Comparison of ENCODE assay signal across 9 mouse cellular contexts in genomic region chr14:59604002-59604645, GRCm38 (mm10). TPM values are rescaled to one million over a fixed set of nuclear protein-coding genes. Genes with fewer than 3 reads are reported as not detected.
DNase-seq lines count a peak whose midpoint lies in the region; ATAC-seq and TF ChIP-seq lines count a peak whose summit lies in the region.
"Had no signal": no experiment of that assay in that cellular context is flagged by ENCODE, and none has a peak within 500 bp of the region (broad histone marks: within the 10 kb centered on the region; RNA-seq: fewer than 3 reads in every experiment).

No protein-coding gene starts in this region.

- intact Hi-C loops in heart, adult 2 months (cut with DNase I), result loop anchor here (2.0 kb wide), 1 partner anchor 339 kb away; no protein-coding TSS in a partner anchor

- no peak overlapping the region for H3K4me2 ChIP-seq in neural tube, embryonic 11.5 days (ENCODE audit: low read depth)
- H3K4me2 ChIP-seq in neural tube, embryonic 15.5 days, result no peak overlapping the region
- H3K4me2 ChIP-seq: liver, embryonic 13.5 days had no signal

- no peak overlapping the region for H3K4me3 ChIP-seq in heart, adult 2 months
- no peak overlapping the region for H3K4me3 ChIP-seq in neural tube, embryonic 11.5 days (ENCODE audit: low read depth, low read length)
- H3K4me3 ChIP-seq in neural tube, embryonic 15.5 days (replicated peaks), result no peak overlapping the region
- no peak overlapping the region for H3K4me3 ChIP-seq in limb, embryonic 10.5 days
- H3K4me3 ChIP-seq: liver, embryonic 13.5 days had no signal

- H3K27ac ChIP-seq in heart, adult 2 months, result no peak overlapping the region
- no peak overlapping the region for H3K27ac ChIP-seq in neural tube, embryonic 11.5 days (ENCODE audit: low read depth, low read length)
- H3K27ac ChIP-seq in neural tube, embryonic 15.5 days (replicated peaks), result no peak overlapping the region
- no peak overlapping the region for H3K27ac ChIP-seq in limb, embryonic 10.5 days
- H3K27ac ChIP-seq: liver, embryonic 13.5 days had no signal

- DNase-seq in heart, adult 2 months, result peak in 1 of 2 experiments; percentile 14
- DNase-seq in heart, adult 8-10 months (ENCODE audit: low spot score), result no peak
- peak; percentile 44 for DNase-seq in neural tube, embryonic 11.5 days (ENCODE audit: low spot score)
- DNase-seq in ZHBTc4 (ENCODE audit: low read depth, low spot score), result peak; percentile 25
- DNase-seq in limb, embryonic 10.5 days (ENCODE audit: low spot score), result peak; percentile 34
- DNase-seq in cerebellum, adult 9-11 months, result no peak
- no peak for DNase-seq in gastrocnemius, postnatal 4 days (ENCODE audit: low spot score in 2 of 2)
- DNase-seq: liver, embryonic 13.5 days had no signal

- TF ChIP-seq EP300 in heart, adult 2 months (IDR thresholded peaks at IDR 0.05; ENCODE audit: insufficient read depth, low read depth, low read length), result no peak

- H3K9me3 ChIP-seq in neural tube, embryonic 11.5 days (ENCODE audit: control insufficient read depth, low read length), result no peaks in the 10 kb centered on the region
- H3K9me3 ChIP-seq in neural tube, embryonic 15.5 days (replicated peaks), result no peaks in the 10 kb centered on the region
- no peaks in the 10 kb centered on the region for H3K9me3 ChIP-seq in limb, embryonic 10.5 days (replicated peaks)
- H3K9me3 ChIP-seq: liver, embryonic 13.5 days had no signal

- no peak for TF ChIP-seq POLR2A in heart, adult 2 months (IDR thresholded peaks at IDR 0.05; ENCODE audit: insufficient read depth, low read depth, low read length)

- H3K9ac ChIP-seq in heart, adult 2 months (ENCODE audit: low read depth, low read length), result no peak overlapping the region
- H3K9ac ChIP-seq in neural tube, embryonic 11.5 days (ENCODE audit: low read length), result no peak overlapping the region
- H3K9ac ChIP-seq in neural tube, embryonic 15.5 days (replicated peaks), result no peak overlapping the region
- H3K9ac ChIP-seq: liver, embryonic 13.5 days had no signal

- no peaks in the 10 kb centered on the region for H3K79me2 ChIP-seq in heart, adult 2 months (replicated peaks; ENCODE audit: control insufficient read depth, insufficient read depth, low read length)

- ATAC-seq in neural tube, embryonic 11.5 days (ENCODE audit: insufficient read depth, low FRiP score, low TSS enrichment), result no peak
- ATAC-seq in neural tube, embryonic 15.5 days (ENCODE audit: low FRiP score), result no peak

- 54% methylated on average over 5 of the region's 5 CpGs for WGBS in heart, adult 2 months
- 65% methylated on average over 5 of the region's 5 CpGs for WGBS in neural tube, embryonic 11.5 days
- 70% methylated on average over 5 of the region's 5 CpGs for WGBS in neural tube, embryonic 15.5 days
- 70% methylated on average over 5 of the region's 5 CpGs for WGBS in limb, embryonic 10.5 days

- TF ChIP-seq CTCF in heart, adult 2 months (IDR thresholded peaks at IDR 0.05), result peak; percentile 87

- H3K4me1 ChIP-seq in heart, adult 2 months (ENCODE audit: control insufficient read depth, insufficient read depth, low read length), result no peaks in the 10 kb centered on the region
- H3K4me1 ChIP-seq in neural tube, embryonic 11.5 days (ENCODE audit: control insufficient read depth, insufficient read depth, low read length), result no peaks in the 10 kb centered on the region
- H3K4me1 ChIP-seq in neural tube, embryonic 15.5 days, result no peaks in the 10 kb centered on the region
- H3K4me1 ChIP-seq in limb, embryonic 10.5 days, result peaks cover 13% of the 10 kb centered on the region

- H3K27me3 ChIP-seq in heart, adult 2 months (ENCODE audit: control insufficient read depth, insufficient read depth, low read length), result peaks cover 2% of the 10 kb centered on the region; the same call in 1 of the 2 replicates
- H3K27me3 ChIP-seq in neural tube, embryonic 11.5 days (ENCODE audit: control insufficient read depth, insufficient read depth, low read length), result no peaks in the 10 kb centered on the region
- peaks cover 8% of the 10 kb centered on the region; the same call in 1 of the 2 replicates for H3K27me3 ChIP-seq in neural tube, embryonic 15.5 days (replicated peaks)
- H3K27me3 ChIP-seq in limb, embryonic 10.5 days (ENCODE audit: low read depth, poor library complexity, severe bottlenecking), result 0 out of 2 replicates have a peak, but pooled peaks cover 6% of the 10 kb centered on the region

- H3K36me3 ChIP-seq in heart, adult 2 months (ENCODE audit: control insufficient read depth, insufficient read depth, low read length), result no peaks in the 10 kb centered on the region
- H3K36me3 ChIP-seq in neural tube, embryonic 11.5 days (ENCODE audit: control insufficient read depth, insufficient read depth, low read length), result no peaks in the 10 kb centered on the region
- H3K36me3 ChIP-seq in neural tube, embryonic 15.5 days, result no peaks in the 10 kb centered on the region
- H3K36me3 ChIP-seq in limb, embryonic 10.5 days, result no peaks in the 10 kb centered on the region
- H3K36me3 ChIP-seq: liver, embryonic 13.5 days had no signal

RNA-seq across cellular contexts. Expression of gene Cdadc1, which starts 6.4 kb away (rescaled TPM):
- total RNA-seq in heart, adult 2 months (2021), result 10 to 100 TPM; 43.9 to 50.4 TPM
- polyA plus RNA-seq in heart, adult 2 months (2012; rRNA removed), result 8.0 and 12.0 TPM in 2 replicates
- 10 to 100 TPM; 44.5 to 62.8 (median 52.1) TPM for total RNA-seq in heart, adult 8-10 months (2022)
- 28.7 and 35.4 TPM in 2 replicates for polyA plus RNA-seq in neural tube, embryonic 11.5 days (2014; fragmentation: Nextera tagmentation; extraction: Ambion mirVana)
- 31.1 and 37.6 TPM in 2 replicates for polyA plus RNA-seq in neural tube, embryonic 15.5 days (2015; fragmentation: Nextera tagmentation; extraction: Ambion mirVana)
- 27.3 and 29.2 TPM in 2 replicates for polyA plus RNA-seq in limb, embryonic 10.5 days (2016; fragmentation: Nextera tagmentation; extraction: Ambion mirVana)
- 10 to 100 TPM; 27.3 to 29.5 TPM for total RNA-seq in gastrocnemius, postnatal 4 days (2021)

RNA-seq across cellular contexts. Expression of gene Shisa2, which starts 21.0 kb away (rescaled TPM):
- total RNA-seq in heart, adult 2 months (2021), result 1 to 10 TPM in 1 of 2 experiments, under 1 TPM in 1; 0.96 to 1.0 TPM
- 1.4 and 2.0 TPM in 2 replicates for polyA plus RNA-seq in heart, adult 2 months (2012; rRNA removed)
- total RNA-seq in heart, adult 8-10 months (2022), result 1 to 10 TPM in 1 of 4 experiments, under 1 TPM in 3; 0.87 to 1.1 (median 0.90) TPM
- 28.9 and 33.1 TPM in 2 replicates for polyA plus RNA-seq in neural tube, embryonic 11.5 days (2014; fragmentation: Nextera tagmentation; extraction: Ambion mirVana)
- polyA plus RNA-seq in neural tube, embryonic 15.5 days (2015; fragmentation: Nextera tagmentation; extraction: Ambion mirVana), result 6.0 and 12.5 TPM in 2 replicates
- polyA plus RNA-seq in limb, embryonic 10.5 days (2016; fragmentation: Nextera tagmentation; extraction: Ambion mirVana), result 13.0 and 22.5 TPM in 2 replicates
- total RNA-seq in gastrocnemius, postnatal 4 days (2021), result 10 to 100 TPM; 72.4 to 88.9 TPM

Comparison
In these comparisons a context has a peak if more than half of its experiments do, and no peak if none do; other contexts are left out.
1. DNase-seq: peak in neural tube, embryonic 11.5 days (single experiment), ZHBTc4 (single experiment) and limb, embryonic 10.5 days (single experiment); none in heart, adult 8-10 months (single experiment), cerebellum, adult 9-11 months (single experiment) and gastrocnemius, postnatal 4 days (0 of 2).